Comparison of ENCODE assay signal across 24 mouse cellular contexts in genomic region chr3:115964071-115964470, GRCm38 (mm10). TPM values are rescaled to one million over a fixed set of nuclear protein-coding genes. Genes with fewer than 3 reads are reported as not detected.
A peak's percentile ranks its signal among the peaks of the same experiment; 100 is the strongest.
DNase-seq lines count a peak whose midpoint lies in the region; ATAC-seq and TF ChIP-seq lines count a peak whose summit lies in the region.
"Had no signal": no experiment of that assay in that cellular context is flagged by ENCODE, and none has a peak within 500 bp of the region (broad histone marks: within the 10 kb centered on the region; RNA-seq: fewer than 3 reads in every experiment).

No protein-coding gene starts in this region.

- ATAC-seq in limb, embryonic 14.5 days (ENCODE audit: low FRiP score, low read depth), result peak; percentile 42
- no peak; the same call in 1 of the 2 replicates for ATAC-seq in lung, embryonic 16.5 days (ENCODE audit: low read depth)
- ATAC-seq in embryonic facial prominence, embryonic 14.5 days (ENCODE audit: low read depth), result peak; percentile 51; the same call in 1 of the 2 replicates
- ATAC-seq: activated CD4-positive, CD25-positive, alpha-beta regulatory T cell, adult 4 months; CD4-positive, CD25-positive, alpha-beta regulatory T cell, adult 4 months; forebrain, embryonic 14.5 days; forebrain, embryonic 16.5 days; Patski had no signal

- H3K27ac ChIP-seq in limb, embryonic 14.5 days (replicated peaks; ENCODE audit: low read depth, low read length), result no peak overlapping the region
- H3K27ac ChIP-seq in limb, embryonic 10.5 days, result no peak overlapping the region
- peak overlapping the region; percentile 15 for H3K27ac ChIP-seq in lung, embryonic 16.5 days (ENCODE audit: low read length)
- no peak overlapping the region for H3K27ac ChIP-seq in embryonic facial prominence, embryonic 10.5 days (replicated peaks)
- H3K27ac ChIP-seq in embryonic facial prominence, embryonic 14.5 days (replicated peaks; ENCODE audit: low read depth, low read length), result no peak overlapping the region
- H3K27ac ChIP-seq: embryonic facial prominence, embryonic 13.5 days had no signal

- no peak for DNase-seq in limb, embryonic 14.5 days (ENCODE audit: low spot score)
- no peak for DNase-seq in limb, embryonic 10.5 days (ENCODE audit: low spot score)
- DNase-seq in lung, adult 2 months, result no peak
- peak; percentile 14 for DNase-seq in embryonic facial prominence, embryonic 10.5 days (ENCODE audit: low spot score)
- DNase-seq in embryonic facial prominence, embryonic 14.5 days (ENCODE audit: low spot score), result peak; percentile 72
- no peak for DNase-seq in retina, embryonic 14.5 days (ENCODE audit: low spot score)
- DNase-seq: adrenal gland, adult 8-10 months; adrenal gland, postnatal 14 days; adrenal gland, postnatal 36 days; B cell, adult 2 months; cerebellum, adult 11-12 months; cerebellum, adult 2 months; cerebellum, adult 9-10 months; cerebellum, postnatal 10 days; cerebellum, postnatal 25 days had no signal

- no peak for TF ChIP-seq POLR2A in limb, embryonic 14.5 days (IDR thresholded peaks at IDR 0.05; ENCODE audit: borderline replicate concordance, extremely low read depth, insufficient read depth, insufficient read length)
- TF ChIP-seq POLR2A in lung, adult 2 months (IDR thresholded peaks at IDR 0.05; ENCODE audit: borderline replicate concordance, extremely low read depth, low read depth, low read length), result no peak

- no peak overlapping the region for H3K4me2 ChIP-seq in limb, embryonic 14.5 days (replicated peaks; ENCODE audit: low read depth, low read length, severe bottlenecking)
- no peak overlapping the region for H3K4me2 ChIP-seq in lung, embryonic 16.5 days (ENCODE audit: low read depth, low read length)
- no peak overlapping the region for H3K4me2 ChIP-seq in embryonic facial prominence, embryonic 14.5 days (ENCODE audit: low read depth, low read length)
- H3K4me2 ChIP-seq: embryonic facial prominence, embryonic 13.5 days had no signal

- 67% methylated on average over 5 of the region's 5 CpGs for WGBS in limb, embryonic 14.5 days
- WGBS in limb, embryonic 10.5 days, result 86% methylated on average over 5 of the region's 5 CpGs
- 76% methylated on average over 5 of the region's 5 CpGs for WGBS in lung, embryonic 16.5 days
- WGBS in lung, adult 2 months, result 82% methylated on average over 5 of the region's 5 CpGs
- 57% methylated on average over 5 of the region's 5 CpGs for WGBS in embryonic facial prominence, embryonic 10.5 days
- WGBS in embryonic facial prominence, embryonic 14.5 days, result 45% methylated on average over 5 of the region's 5 CpGs

- no peak for TF ChIP-seq CTCF in lung, adult 2 months (IDR thresholded peaks at IDR 0.05; ENCODE audit: insufficient read depth, low read length)

- H3K36me3 ChIP-seq in limb, embryonic 14.5 days (ENCODE audit: control insufficient read depth, insufficient read depth, low read length), result peaks cover 11% of the 10 kb centered on the region
- peaks cover 16% of the 10 kb centered on the region; the same call in 1 of the 2 replicates for H3K36me3 ChIP-seq in limb, embryonic 10.5 days
- H3K36me3 ChIP-seq in lung, embryonic 16.5 days (ENCODE audit: control insufficient read depth, insufficient read depth, low read length), result no peaks in the 10 kb centered on the region
- peaks cover 7% of the 10 kb centered on the region for H3K36me3 ChIP-seq in embryonic facial prominence, embryonic 10.5 days (replicated peaks)
- peaks cover 2% of the 10 kb centered on the region for H3K36me3 ChIP-seq in embryonic facial prominence, embryonic 14.5 days (ENCODE audit: control insufficient read depth, insufficient read depth, low read length)
- H3K36me3 ChIP-seq: embryonic facial prominence, embryonic 13.5 days had no signal

- H3K4me3 ChIP-seq in limb, embryonic 14.5 days (replicated peaks; ENCODE audit: low read length), result no peak overlapping the region
- H3K4me3 ChIP-seq in limb, embryonic 10.5 days, result no peak overlapping the region
- H3K4me3 ChIP-seq in lung, embryonic 16.5 days (ENCODE audit: low read length), result no peak overlapping the region
- no peak overlapping the region for H3K4me3 ChIP-seq in lung, adult 2 months (replicated peaks; ENCODE audit: extremely low read depth, low read depth, low read length)
- no peak overlapping the region for H3K4me3 ChIP-seq in embryonic facial prominence, embryonic 10.5 days
- no peak overlapping the region for H3K4me3 ChIP-seq in embryonic facial prominence, embryonic 14.5 days (ENCODE audit: low read depth, low read length)
- H3K4me3 ChIP-seq: embryonic facial prominence, embryonic 13.5 days had no signal

- no peaks in the 10 kb centered on the region for H3K27me3 ChIP-seq in limb, embryonic 14.5 days (ENCODE audit: control insufficient read depth, insufficient read depth, low read length)
- H3K27me3 ChIP-seq in limb, embryonic 10.5 days (ENCODE audit: low read depth, poor library complexity, severe bottlenecking), result no peaks in the 10 kb centered on the region
- H3K27me3 ChIP-seq in lung, embryonic 16.5 days (ENCODE audit: control insufficient read depth, insufficient read depth, low read depth, low read length), result no peaks in the 10 kb centered on the region
- no peaks in the 10 kb centered on the region for H3K27me3 ChIP-seq in embryonic facial prominence, embryonic 10.5 days (replicated peaks; ENCODE audit: low read depth, poor library complexity, severe bottlenecking)
- H3K27me3 ChIP-seq in embryonic facial prominence, embryonic 14.5 days (replicated peaks; ENCODE audit: control insufficient read depth, insufficient read depth, low read length), result no peaks in the 10 kb centered on the region
- H3K27me3 ChIP-seq: CH12.LX; embryonic facial prominence, embryonic 13.5 days; Patski had no signal

- no peak overlapping the region for H3K9ac ChIP-seq in limb, embryonic 14.5 days (ENCODE audit: low read depth, low read length, severe bottlenecking)
- H3K9ac ChIP-seq in lung, embryonic 16.5 days (ENCODE audit: low read length), result no peak overlapping the region
- H3K9ac ChIP-seq in embryonic facial prominence, embryonic 14.5 days (ENCODE audit: low read depth, low read length), result no peak overlapping the region
- H3K9ac ChIP-seq: embryonic facial prominence, embryonic 13.5 days had no signal

- H3K4me1 ChIP-seq in limb, embryonic 14.5 days (ENCODE audit: control insufficient read depth, insufficient read depth, low read length), result no peaks in the 10 kb centered on the region; the same call in 1 of the 2 replicates
- peaks cover 5% of the 10 kb centered on the region; the same call in 1 of the 2 replicates for H3K4me1 ChIP-seq in limb, embryonic 10.5 days
- H3K4me1 ChIP-seq in lung, embryonic 16.5 days (replicated peaks; ENCODE audit: control insufficient read depth, insufficient read depth, low read length), result no peaks in the 10 kb centered on the region
- H3K4me1 ChIP-seq in lung, adult 2 months (ENCODE audit: control insufficient read depth, insufficient read depth, low read length), result no peaks in the 10 kb centered on the region
- peaks cover 16% of the 10 kb centered on the region for H3K4me1 ChIP-seq in embryonic facial prominence, embryonic 10.5 days
- peaks cover 6% of the 10 kb centered on the region; the same call in 1 of the 2 replicates for H3K4me1 ChIP-seq in embryonic facial prominence, embryonic 14.5 days (ENCODE audit: control insufficient read depth, insufficient read depth, low read length)

- no peaks in the 10 kb centered on the region for H3K9me3 ChIP-seq in limb, embryonic 14.5 days (ENCODE audit: control insufficient read depth, low read length)
- no peaks in the 10 kb centered on the region for H3K9me3 ChIP-seq in limb, embryonic 10.5 days (replicated peaks)
- no peaks in the 10 kb centered on the region for H3K9me3 ChIP-seq in lung, embryonic 16.5 days (ENCODE audit: control insufficient read depth, low read length)
- no peaks in the 10 kb centered on the region for H3K9me3 ChIP-seq in embryonic facial prominence, embryonic 10.5 days
- no peaks in the 10 kb centered on the region for H3K9me3 ChIP-seq in embryonic facial prominence, embryonic 14.5 days (ENCODE audit: control insufficient read depth, low read length)
- H3K9me3 ChIP-seq: embryonic facial prominence, embryonic 13.5 days; G1E had no signal

RNA-seq across cellular contexts. Expression of gene Slc30a7, which starts 43.1 kb away (rescaled TPM):
- 34.3 and 38.1 TPM in 2 replicates for polyA plus RNA-seq in limb, embryonic 14.5 days (2012; rRNA removed)
- 39.8 and 43.9 TPM in 2 replicates for polyA plus RNA-seq in limb, embryonic 14.5 days (2014; fragmentation: Nextera tagmentation; extraction: Ambion mirVana)
- polyA plus RNA-seq in limb, embryonic 10.5 days (2016; fragmentation: Nextera tagmentation; extraction: Ambion mirVana), result 27.9 and 29.5 TPM in 2 replicates
- polyA plus RNA-seq in lung, embryonic 16.5 days (2015; fragmentation: Nextera tagmentation; extraction: Ambion mirVana), result 30.3 and 34.6 TPM in 2 replicates
- polyA plus RNA-seq in lung, adult 2 months (2012; rRNA removed), result 11.5 and 16.2 TPM in 2 replicates
- polyA plus RNA-seq in embryonic facial prominence, embryonic 10.5 days (2016; fragmentation: Nextera tagmentation; extraction: Ambion mirVana), result 24.6 and 28.8 TPM in 2 replicates
- polyA plus RNA-seq in embryonic facial prominence, embryonic 14.5 days (2014; fragmentation: Nextera tagmentation; extraction: Ambion mirVana), result 34.3 and 40.7 TPM in 2 replicates

RNA-seq across cellular contexts. Expression of gene Extl2, which starts 43.2 kb away (rescaled TPM):
- polyA plus RNA-seq in limb, embryonic 14.5 days (2012; rRNA removed), result 8.6 and 9.2 TPM in 2 replicates
- 19.4 and 20.1 TPM in 2 replicates for polyA plus RNA-seq in limb, embryonic 14.5 days (2014; fragmentation: Nextera tagmentation; extraction: Ambion mirVana)
- 16.2 and 17.4 TPM in 2 replicates for polyA plus RNA-seq in limb, embryonic 10.5 days (2016; fragmentation: Nextera tagmentation; extraction: Ambion mirVana)
- polyA plus RNA-seq in lung, embryonic 16.5 days (2015; fragmentation: Nextera tagmentation; extraction: Ambion mirVana), result 16.9 and 18.0 TPM in 2 replicates
- 9.8 and 10.9 TPM in 2 replicates for polyA plus RNA-seq in lung, adult 2 months (2012; rRNA removed)
- 17.4 and 17.9 TPM in 2 replicates for polyA plus RNA-seq in embryonic facial prominence, embryonic 10.5 days (2016; fragmentation: Nextera tagmentation; extraction: Ambion mirVana)
- polyA plus RNA-seq in embryonic facial prominence, embryonic 14.5 days (2014; fragmentation: Nextera tagmentation; extraction: Ambion mirVana), result 23.8 and 27.1 TPM in 2 replicates

Comparison
In these comparisons a context has a peak if more than half of its experiments do, and no peak if none do; other contexts are left out.
1. DNase-seq: peak in embryonic facial prominence, embryonic 10.5 days (single experiment) and embryonic facial prominence, embryonic 14.5 days (single experiment); none in limb, embryonic 14.5 days (single experiment), limb, embryonic 10.5 days (single experiment), lung, adult 2 months (single experiment) and retina, embryonic 14.5 days (single experiment).